ENCODE assay signal across 9 mouse cellular contexts in genomic region chr1:64301530-64302061, GRCm38 (mm10).
DNase-seq lines count a peak whose midpoint lies in the region; ATAC-seq lines count a peak whose summit lies in the region.
"Had no signal": no experiment of that assay in that cellular context is flagged by ENCODE, and none has a peak within 500 bp of the region (broad histone marks: within the 10 kb centered on the region; RNA-seq: fewer than 3 reads in every experiment).

No protein-coding gene starts in this region.

- H3K4me1 ChIP-seq in liver, embryonic 11.5 days (replicated peaks; ENCODE audit: control insufficient read depth, insufficient read depth, low read length): no peaks in the 10 kb centered on the region
- 0 out of 2 replicates have a peak, but pooled peaks cover 10% of the 10 kb centered on the region for H3K4me1 ChIP-seq in kidney, embryonic 16.5 days (ENCODE audit: insufficient read depth, low read length)
- peaks cover 43% of the 10 kb centered on the region for H3K4me1 ChIP-seq in megakaryocyte, embryonic 14.5 days
- H3K4me1 ChIP-seq in forebrain, embryonic 16.5 days (replicated peaks; ENCODE audit: control insufficient read depth, insufficient read depth, low read length): peaks cover 10% of the 10 kb centered on the region

- no peak overlapping the region for H3K27ac ChIP-seq in liver, embryonic 11.5 days (ENCODE audit: low read depth, low read length)
- H3K27ac ChIP-seq in kidney, embryonic 16.5 days (ENCODE audit: low read length): peak overlapping the region; percentile 71; the same call in 1 of the 2 replicates
- no peak overlapping the region for H3K27ac ChIP-seq in forebrain, embryonic 16.5 days (ENCODE audit: low read length)

- H3K9me3 ChIP-seq in liver, embryonic 11.5 days (ENCODE audit: control insufficient read depth, low read length): no peaks in the 10 kb centered on the region
- no peaks in the 10 kb centered on the region for H3K9me3 ChIP-seq in kidney, embryonic 16.5 days (ENCODE audit: low read length)
- no peaks in the 10 kb centered on the region for H3K9me3 ChIP-seq in megakaryocyte, embryonic 14.5 days
- H3K9me3 ChIP-seq in forebrain, embryonic 16.5 days (ENCODE audit: control insufficient read depth, low read length): no peaks in the 10 kb centered on the region

- no peaks in the 10 kb centered on the region for H3K36me3 ChIP-seq in liver, embryonic 11.5 days (ENCODE audit: control insufficient read depth, insufficient read depth, low read length)
- H3K36me3 ChIP-seq in kidney, embryonic 16.5 days (ENCODE audit: insufficient read depth, low read length): no peaks in the 10 kb centered on the region
- no peaks in the 10 kb centered on the region for H3K36me3 ChIP-seq in megakaryocyte, embryonic 14.5 days (replicated peaks; ENCODE audit: low read length)
- no peaks in the 10 kb centered on the region for H3K36me3 ChIP-seq in forebrain, embryonic 16.5 days (ENCODE audit: control insufficient read depth, insufficient read depth)

- no peak for ATAC-seq in liver, embryonic 11.5 days (replicated peaks; ENCODE audit: low FRiP score)
- ATAC-seq in kidney, embryonic 16.5 days (ENCODE audit: low FRiP score, low TSS enrichment): no peak; the same call in 1 of the 2 replicates
- no peak for ATAC-seq in forebrain, embryonic 16.5 days

- H3K27me3 ChIP-seq in liver, embryonic 11.5 days (replicated peaks; ENCODE audit: control insufficient read depth, insufficient read depth, low read length): no peaks in the 10 kb centered on the region
- H3K27me3 ChIP-seq in kidney, embryonic 16.5 days (ENCODE audit: insufficient read depth, low read length): no peaks in the 10 kb centered on the region
- no peaks in the 10 kb centered on the region for H3K27me3 ChIP-seq in megakaryocyte, embryonic 14.5 days (replicated peaks)
- H3K27me3 ChIP-seq in forebrain, embryonic 16.5 days (replicated peaks; ENCODE audit: control insufficient read depth, insufficient read depth, low read length): no peaks in the 10 kb centered on the region

- H3K4me2 ChIP-seq in liver, embryonic 11.5 days: no peak overlapping the region
- no peak overlapping the region for H3K4me2 ChIP-seq in kidney, embryonic 16.5 days (replicated peaks; ENCODE audit: low read depth, low read length)
- H3K4me2 ChIP-seq in forebrain, embryonic 16.5 days (ENCODE audit: low read length): no peak overlapping the region

- DNase-seq in liver (peak; percentile 8), adipocyte (ENCODE audit: low spot score) (no peak)
- no peak for DNase-seq in liver, embryonic 11.5 days (ENCODE audit: low spot score)
- peak; percentile 71 to 86 for DNase-seq in heart, adult 18-20 months
- DNase-seq in layer of hippocampus, postnatal 14 days (ENCODE audit: low spot score in 2 of 2): no peak
- DNase-seq: thymus, adult 18-20 months had no signal

- no peak overlapping the region for H3K9ac ChIP-seq in liver, embryonic 11.5 days (ENCODE audit: low read depth, low read length)
- H3K9ac ChIP-seq in kidney, embryonic 16.5 days (replicated peaks; ENCODE audit: low read length): no peak overlapping the region
- H3K9ac ChIP-seq in forebrain, embryonic 16.5 days (replicated peaks; ENCODE audit: low read depth, low read length): no peak overlapping the region

- H3K4me3 ChIP-seq in liver, embryonic 11.5 days (ENCODE audit: low read depth, low read length): no peak overlapping the region
- H3K4me3 ChIP-seq in kidney, embryonic 16.5 days (ENCODE audit: low read length): no peak overlapping the region
- H3K4me3 ChIP-seq in megakaryocyte, embryonic 14.5 days (replicated peaks): peak overlapping the region; percentile 16
- no peak overlapping the region for H3K4me3 ChIP-seq in forebrain, embryonic 16.5 days (replicated peaks; ENCODE audit: low read length)

- 32% methylated on average over 6 of the region's 6 CpGs for WGBS in liver, embryonic 11.5 days
- 37% methylated on average over 6 of the region's 6 CpGs for WGBS in kidney, embryonic 16.5 days
- WGBS in forebrain, embryonic 16.5 days: 71% methylated on average over 6 of the region's 6 CpGs

Comparison
In these comparisons a context has a peak if more than half of its experiments do, and no peak if none do; other contexts are left out.
1. DNase-seq: peak in liver (single experiment) and heart, adult 18-20 months (2 of 2); none in liver, embryonic 11.5 days (single experiment), layer of hippocampus, postnatal 14 days (0 of 2) and adipocyte (single experiment).